Mouse (Mus musculus): ENCODE measurements around the gene Hoxa11.

GRCm38 (mm10) chr6:52208868-52209684 is 36.5 kb downstream of the Hoxa11 start:
- TF ChIP-seq CTCF (IDR thresholded peaks at IDR 0.05; ENCODE audit: insufficient read depth, low read depth, low read length) (no peak), POLR2A (IDR thresholded peaks at IDR 0.05; ENCODE audit: insufficient read depth, low read depth, low read length) (no peak)

All from olfactory bulb, adult 2 months (tissue).